Mouse (Mus musculus) gastrocnemius, adult 18-20 months (tissue): ENCODE measurements around the gene Rab39. TPM values are rescaled to one million over a fixed set of nuclear protein-coding genes. Genes with fewer than 3 reads are reported as not detected.

Source experiments
- DNase-seq: peaks from one replicate; pipeline ENCODE4 v3.0.0; 2021; ENCODE audit warnings: low spot score
- long read RNA-seq, 2 experiments: library from polyadenylated mRNA; stranded (forward); transcript quantifications; one replicate each; pipeline ENCODE4 v2.0.0; 2021
- total RNA-seq, 2 experiments: library from RNA; stranded (reverse); gene quantifications; 2 replicates each; pipeline ENCODE4 v1.2.3; 2021

The Rab39 gene
- not detected for total RNA-seq
- long read RNA-seq, experiment 1 = 0 reads
- long read RNA-seq, experiment 2 = 0 reads

GRCm38 (mm10) chr9:53705992-53706696 is at the start of gene Rab39:
TSS of gene Rab39 (minus strand) at chr9:53706232.
- DNase-seq = peak; percentile 55

- DNase-seq = no peak
Observed at GRCm38 (mm10) chr9:53754801-53755200, 48.8 kb upstream of the Rab39 start.

- no peak for DNase-seq
Observed at GRCm38 (mm10) chr9:53750899-53751298, 44.9 kb upstream of the Rab39 start.

- no peak for DNase-seq
Observed at GRCm38 (mm10) chr9:53750411-53750810, 44.4 kb upstream of the Rab39 start.

- DNase-seq = no peak
Observed at GRCm38 (mm10) chr9:53740829-53741404, 34.9 kb upstream of the Rab39 start.

- DNase-seq = no peak
Observed at GRCm38 (mm10) chr9:53705491-53705991, 491 bp downstream of the Rab39 start.

GRCm38 (mm10) chr9:53702991-53703390 is 3.0 kb downstream of the Rab39 start:
- DNase-seq = no peak

GRCm38 (mm10) chr9:53700496-53700895 is 5.5 kb downstream of the Rab39 start:
- DNase-seq = no peak

GRCm38 (mm10) chr9:53695846-53696245 is 10.2 kb downstream of the Rab39 start:
- DNase-seq = no peak

- no peak for DNase-seq
Observed at GRCm38 (mm10) chr9:53693718-53694117, 12.3 kb downstream of the Rab39 start.

- no peak for DNase-seq
Observed at GRCm38 (mm10) chr9:53691745-53692670, 14.0 kb downstream of the Rab39 start.

GRCm38 (mm10) chr9:53680851-53681250 is 25.2 kb downstream of the Rab39 start:
- DNase-seq = no peak

GRCm38 (mm10) chr9:53676921-53677320 is 29.1 kb downstream of the Rab39 start:
- no peak for DNase-seq

GRCm38 (mm10) chr9:53673571-53673970 is 32.5 kb downstream of the Rab39 start:
- peak; percentile 84 for DNase-seq

- DNase-seq = no peak
Observed at GRCm38 (mm10) chr9:53669680-53670219, 36.3 kb downstream of the Rab39 start, which contains the start of gene Cul5. TSS of gene Cul5 (minus strand) at chr9:53670014.

- DNase-seq = peak; percentile 95
Observed at GRCm38 (mm10) chr9:53667020-53667669, 38.9 kb downstream of the Rab39 start.

GRCm38 (mm10) chr9:53666665-53667019 is 39.4 kb downstream of the Rab39 start:
- no peak for DNase-seq

GRCm38 (mm10) chr9:53665428-53665827 is 40.6 kb downstream of the Rab39 start:
- DNase-seq = no peak

GRCm38 (mm10) chr9:53664819-53665218 is 41.2 kb downstream of the Rab39 start:
- no peak for DNase-seq

GRCm38 (mm10) chr9:53634796-53635195 is 71.2 kb downstream of the Rab39 start:
- no peak for DNase-seq
